Mouse (Mus musculus) thymus, adult 2 months (tissue): Measurements from ENCODE around the gene Gm19426. TPM values are rescaled to one million over a fixed set of nuclear protein-coding genes. Genes with fewer than 3 reads are reported as not detected.
A peak's percentile ranks its signal among the peaks of the same experiment; 100 is the strongest.

Source experiments
- DNase-seq: peaks from one replicate; pipeline ENCODE4 v3.0.0; 2021
- H3K27ac ChIP-seq: fragments of 200-500 bp; 2 replicates; pipeline ENCODE4 v1.5.1; 2012; ENCODE audit warnings: low read length, control low read depth; ENCODE audit not compliant: control insufficient read depth, insufficient read depth
- H3K27me3 ChIP-seq: fragments of 200-500 bp; 2 replicates; pipeline ENCODE4 v1.6.1; 2012; ENCODE audit warnings: mild to moderate bottlenecking, low read length, moderate library complexity, mixed read lengths; ENCODE audit not compliant: control insufficient read depth, insufficient read depth
- H3K36me3 ChIP-seq: fragments of 200-500 bp; 2 replicates; pipeline ENCODE4 v1.6.1; 2012; ENCODE audit warnings: mild to moderate bottlenecking, low read length, moderate library complexity; ENCODE audit not compliant: control insufficient read depth, insufficient read depth
- H3K4me1 ChIP-seq: fragments of 200-500 bp; replicated peaks from 2 replicates; pipeline ENCODE4 v1.6.1; 2012; ENCODE audit warnings: low read length; ENCODE audit not compliant: control insufficient read depth, insufficient read depth
- H3K4me3 ChIP-seq: fragments of 200-500 bp; 2 replicates; pipeline ENCODE4 v1.5.1; 2012; ENCODE audit warnings: mild to moderate bottlenecking, low read length, control low read depth, moderate library complexity; ENCODE audit not compliant: control insufficient read depth, insufficient read depth
- CTCF ChIP-seq: fragments of 200-500 bp; IDR thresholded peaks from 2 replicates; pipeline ENCODE4 v1.5.1; 2012; ENCODE audit warnings: mild to moderate bottlenecking, control low read depth, low read length, moderate library complexity, borderline replicate concordance; ENCODE audit not compliant: control insufficient read depth, poor library complexity, insufficient read depth; ENCODE audit errors: extremely low read depth
- POLR2A ChIP-seq: fragments of 200-500 bp; IDR thresholded peaks from 2 replicates; pipeline ENCODE4 v1.6.1; 2012; ENCODE audit warnings: mild to moderate bottlenecking, low read length, control low read depth, moderate library complexity; ENCODE audit not compliant: control insufficient read depth, poor library complexity, insufficient read depth; ENCODE audit errors: extremely low read depth
- WGBS: fragments of 180-500 bp; shearing (Covaris S2); methylation state at CpG from one replicate; pipeline ENCODE4 v1.1.7; 2018; 5-methylcytosine and 5-hydroxymethylcytosine counted together
- polyA plus RNA-seq: library from polyadenylated mRNA; depleted of rRNA; stranded (reverse); fragments of >200 nt; gene quantifications from 2 replicates; pipeline ENCODE4 v1.2.3, GENCODE M21; 2012

The Gm19426 gene
- polyA plus RNA-seq, 1 experiment = 0.15 TPM

DNA sequence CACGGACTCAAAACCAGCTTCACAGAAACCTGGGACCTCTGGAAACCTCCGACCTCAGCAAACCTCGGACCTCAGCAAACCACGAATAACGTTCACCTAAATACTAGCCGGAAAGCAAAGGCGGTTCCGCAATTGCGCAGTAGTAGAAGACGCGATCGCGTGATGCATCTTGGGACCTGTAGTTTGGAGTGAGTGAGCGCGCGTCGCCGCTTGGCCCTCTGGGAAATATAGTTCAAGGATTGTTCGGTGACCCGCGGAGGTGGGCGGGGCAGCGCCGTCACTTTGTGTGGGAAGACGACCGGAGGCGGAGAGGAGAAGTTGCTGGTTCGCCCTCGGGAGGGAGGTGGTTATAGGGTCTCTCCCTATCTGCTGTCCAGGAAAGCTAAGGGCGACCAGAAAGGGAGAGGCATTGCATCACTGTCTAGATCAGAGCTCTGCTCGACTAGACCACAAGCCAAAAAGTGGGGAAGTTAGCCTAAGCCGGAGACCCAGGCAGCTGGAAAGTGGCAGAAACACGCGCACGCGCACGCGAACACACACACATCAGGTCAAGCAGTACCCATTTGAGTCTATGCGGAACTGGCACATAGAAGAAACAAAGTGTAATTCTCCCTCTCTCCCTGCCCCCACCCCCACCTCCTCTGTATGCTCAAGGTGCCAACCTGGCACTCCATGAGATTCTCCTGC lies 16.1 kb downstream of the Gm19426 start, which contains the start of gene Clp1:
TSS of gene Clp1 (minus strand) at position 179 of the 687 bp plus-strand sequence.
- peak within 1 kb of the TSS; percentile 78 for H3K4me3 ChIP-seq
- H3K27me3 ChIP-seq = no peaks in the 10 kb centered on the region
- peak; percentile 96 for DNase-seq
- TF ChIP-seq POLR2A (0 out of 2 replicates have a peak, but pooled peaks have one; percentile 47), CTCF (no peak)
- peaks cover 18% of the 10 kb centered on the region for H3K36me3 ChIP-seq
- peak within 1 kb of the TSS; percentile 74 for H3K27ac ChIP-seq
- peaks cover 11% of the 10 kb centered on the region for H3K4me1 ChIP-seq
- WGBS = 1% methylated on average over 39 of the region's 39 CpGs

DNA sequence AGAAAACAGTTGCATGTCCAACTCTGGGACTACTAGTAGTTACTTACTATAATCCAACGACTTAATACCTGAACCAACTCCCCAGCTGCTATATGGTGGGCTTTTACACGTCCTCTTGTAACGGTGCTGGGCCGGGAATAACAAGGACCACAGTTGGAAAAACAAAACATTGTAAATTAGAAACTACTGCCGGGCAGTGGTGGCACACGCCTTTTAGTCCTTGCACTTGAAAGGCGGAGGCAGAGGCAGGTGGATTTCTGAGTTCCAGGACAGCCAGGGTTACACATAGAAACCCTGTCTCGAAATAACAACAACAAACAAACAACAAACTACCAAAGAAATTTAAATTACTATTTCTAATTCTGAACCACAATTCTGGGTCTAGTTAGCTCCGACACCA lies 16.7 kb downstream of the Gm19426 start:
- Histone ChIP-seq H3K4me3 (peak overlapping the region; percentile 78), H3K27me3 (no peaks in the 10 kb centered on the region), H3K36me3 (peaks cover 18% of the 10 kb centered on the region), H3K27ac (no peak overlapping the region), H3K4me1 (peaks cover 11% of the 10 kb centered on the region)
- 1% methylated on average over 9 of the region's 9 CpGs for WGBS
- no peak for DNase-seq
- TF ChIP-seq POLR2A (no peak), CTCF (no peak)

- DNase-seq = no peak
- Histone ChIP-seq H3K27me3 (no peaks in the 10 kb centered on the region), H3K36me3 (peaks cover 18% of the 10 kb centered on the region), H3K4me3 (no peak overlapping the region), H3K4me1 (peaks cover 11% of the 10 kb centered on the region), H3K27ac (no peak overlapping the region)
- 93% methylated on average over 10 of the region's 10 CpGs for WGBS
- TF ChIP-seq POLR2A (no peak), CTCF (no peak)
These were observed 17.7 kb downstream of the Gm19426 start for GRCm38 (mm10) chr2:84725770-84726169.

- peaks cover 18% of the 10 kb centered on the region for H3K36me3 ChIP-seq
- 53% methylated on average over 14 of the region's 14 CpGs for WGBS
These were observed 19.6 kb downstream of the Gm19426 start for GRCm38 (mm10) chr2:84723856-84724255.

DNA sequence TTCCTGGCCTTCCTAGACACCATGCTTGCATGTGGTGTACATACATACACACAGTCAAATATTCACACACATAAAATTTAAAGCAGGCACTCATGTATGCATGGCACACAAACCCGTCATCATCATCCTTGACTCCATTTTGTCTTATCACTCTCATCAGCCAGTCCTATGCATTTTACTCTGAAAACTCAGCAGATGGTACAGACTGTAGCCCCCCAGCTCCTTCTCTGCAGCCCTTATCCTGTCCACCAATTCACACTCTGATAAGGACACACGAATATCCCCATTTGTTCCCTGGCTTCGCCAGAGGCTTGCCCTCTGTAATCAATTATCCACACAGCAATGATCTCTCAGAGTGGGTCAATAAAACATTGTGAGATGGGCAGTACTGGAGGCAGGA lies 22.3 kb downstream of the Gm19426 start:
- Histone ChIP-seq H3K4me3 (no peak overlapping the region), H3K36me3 (peaks cover 18% of the 10 kb centered on the region), H3K27me3 (no peaks in the 10 kb centered on the region), H3K4me1 (peaks cover 8% of the 10 kb centered on the region), H3K27ac (no peak overlapping the region)
- no peak for DNase-seq
- WGBS = 98% methylated on average over 3 of the region's 3 CpGs
- no peak for TF ChIP-seq CTCF
- TF ChIP-seq POLR2A = no peak

More at GRCm38 (mm10) chr2:84723856-84724255, 19.6 kb downstream of the Gm19426 start:
- Histone ChIP-seq H3K4me1 (peaks cover 11% of the 10 kb centered on the region), H3K27ac (no peak overlapping the region), H3K27me3 (no peaks in the 10 kb centered on the region), H3K4me3 (no peak overlapping the region)
- TF ChIP-seq CTCF = no peak
- TF ChIP-seq POLR2A = no peak
- DNase-seq = no peak

DNA sequence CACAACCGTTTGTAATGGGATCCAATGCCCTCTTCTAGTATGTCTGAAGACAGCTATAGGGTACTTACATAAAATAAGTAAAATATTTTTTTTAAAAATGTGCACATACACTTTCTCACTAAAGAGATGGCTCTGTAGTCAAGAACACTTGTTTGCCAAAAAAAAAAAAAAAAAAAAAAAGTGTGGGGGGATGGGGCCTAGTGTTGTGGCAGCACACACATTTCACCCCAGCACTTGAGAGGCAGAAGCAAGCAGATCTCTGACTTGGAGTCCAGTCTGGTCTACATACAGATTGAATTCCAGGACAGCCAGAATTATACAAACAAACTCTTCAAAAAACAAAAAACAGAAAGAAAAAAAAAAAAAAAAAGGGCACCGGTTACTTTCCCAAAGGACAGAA lies 22.7 kb downstream of the Gm19426 start:
- no peak overlapping the region for H3K4me3 ChIP-seq
- H3K27me3 ChIP-seq = no peaks in the 10 kb centered on the region
- TF ChIP-seq CTCF (no peak), POLR2A (no peak)
- WGBS = 96% methylated on average over 2 of the region's 2 CpGs
- peaks cover 16% of the 10 kb centered on the region for H3K36me3 ChIP-seq
- no peak for DNase-seq
- H3K27ac ChIP-seq = no peak overlapping the region
- H3K4me1 ChIP-seq = peaks cover 4% of the 10 kb centered on the region
